Mouse (Mus musculus) midbrain, embryonic 12.5 days (tissue): ENCODE measurements around the gene Trim17. TPM values are rescaled to one million over a fixed set of nuclear protein-coding genes. Genes with fewer than 3 reads are reported as not detected.
"Not testable (repeated sequence)": the region's sequence is repeated elsewhere in the genome, so short reads cannot be mapped to it uniquely, and the experiment has no call there.

Experiments used
- ATAC-seq: fragments of 200-750 bp; cut with Nextera tagmentation; 2 replicates; pipeline ENCODE4 v1.8.0; 2017; ENCODE audit warnings: low read depth, moderate TSS enrichment, moderate library complexity; ENCODE audit not compliant: low FRiP score
- H3K27ac ChIP-seq: fragments of 300-500 bp; sonication (generic); replicated peaks from 2 replicates; pipeline ENCODE4 v1.5.1; 2016; ENCODE audit warnings: mild to moderate bottlenecking
- H3K27me3 ChIP-seq: fragments of 300-500 bp; sonication (generic); 2 replicates; pipeline ENCODE4 v1.6.1; 2016; ENCODE audit warnings: mild to moderate bottlenecking
- H3K36me3 ChIP-seq: fragments of 300-500 bp; sonication (generic); 2 replicates; pipeline ENCODE4 v1.6.1; 2016
- H3K4me1 ChIP-seq: fragments of 300-500 bp; sonication (generic); 2 replicates; pipeline ENCODE4 v1.6.1; 2016
- H3K4me2 ChIP-seq: fragments of 300-500 bp; sonication (generic); replicated peaks from 2 replicates; pipeline ENCODE4 v1.6.1; 2016; ENCODE audit warnings: mild to moderate bottlenecking, moderate library complexity
- H3K4me3 ChIP-seq: fragments of 300-500 bp; sonication (generic); 2 replicates; pipeline ENCODE4 v1.5.1; 2016; ENCODE audit warnings: mild to moderate bottlenecking
- H3K9ac ChIP-seq: fragments of 300-500 bp; sonication (generic); replicated peaks from 2 replicates; pipeline ENCODE4 v1.6.1; 2016; ENCODE audit warnings: mild to moderate bottlenecking, moderate library complexity
- H3K9me3 ChIP-seq: fragments of 300-500 bp; sonication (generic); 2 replicates; pipeline ENCODE4 v1.6.1; 2016; ENCODE audit warnings: mild to moderate bottlenecking
- WGBS: fragments of 180-500 bp; shearing (Covaris S2); methylation state at CpG from one replicate; pipeline ENCODE4 v1.1.7; 2016; 5-methylcytosine and 5-hydroxymethylcytosine counted together
- polyA plus RNA-seq: library from polyadenylated mRNA; unstranded; fragments of >200 nt; fragmentation: Nextera tagmentation; extraction: Ambion mirVana; gene quantifications from 2 replicates; pipeline ENCODE4 v1.2.1, GENCODE M21; 2016

Gene Trim17
- polyA plus RNA-seq, 1 experiment from 2014 or later = 0.64 TPM

GRCm38 (mm10) chr11:58948542-58949479 lies 5.7 kb upstream of the Trim17 start, which contains the start of gene Hist3h2ba:
Hist3h2ba (plus strand) TSS chr11:58948920.
- Histone ChIP-seq H3K4me3 (peak within 1 kb of the TSS; percentile 68), H3K4me2 (peak within 1 kb of the TSS; percentile 58), H3K9me3 (no peaks in the 10 kb centered on the region), H3K27ac (peak within 1 kb of the TSS; percentile 99), H3K27me3 (no peaks in the 10 kb centered on the region; the same call in 1 of the 2 replicates), H3K9ac (peak within 1 kb of the TSS; percentile 97), H3K4me1 (peaks cover 26% of the 10 kb centered on the region), H3K36me3 (no peaks in the 10 kb centered on the region)
- peak; percentile 89 for ATAC-seq
- under 1% methylated on average over 42 of the region's 48 CpGs for WGBS

GRCm38 (mm10) chr11:58949480-58950431 lies 4.7 kb upstream of the Trim17 start:
- WGBS = 4% methylated on average over 20 of the region's 20 CpGs
- Histone ChIP-seq H3K36me3 (no peaks in the 10 kb centered on the region), H3K4me3 (peak overlapping the region; percentile 68), H3K27ac (peak overlapping the region; percentile 99), H3K4me1 (peaks cover 26% of the 10 kb centered on the region), H3K9me3 (no peaks in the 10 kb centered on the region), H3K9ac (peak overlapping the region; percentile 97), H3K27me3 (no peaks in the 10 kb centered on the region), H3K4me2 (peak overlapping the region; percentile 58)
- peak; percentile 53 for ATAC-seq

- Histone ChIP-seq H3K4me2 (peak overlapping the region; percentile 58), H3K9ac (no peak overlapping the region)
These were observed 3.3 kb upstream of the Trim17 start for GRCm38 (mm10) chr11:58951210-58951609.

GRCm38 (mm10) chr11:58953351-58954169 lies 925 bp upstream of the Trim17 start:
- Histone ChIP-seq H3K4me1 (peaks cover 45% of the 10 kb centered on the region), H3K27ac (peak overlapping the region; percentile 99), H3K9me3 (no peaks in the 10 kb centered on the region), H3K36me3 (0 out of 2 replicates have a peak, but pooled peaks cover 10% of the 10 kb centered on the region), H3K4me2 (peak overlapping the region; percentile 94), H3K9ac (peak overlapping the region; percentile 94), H3K27me3 (peaks cover 10% of the 10 kb centered on the region), H3K4me3 (peak overlapping the region; percentile 58)
- WGBS = 1% methylated on average over 33 of the region's 33 CpGs
- ATAC-seq = peak; percentile 8

More at GRCm38 (mm10) chr11:58951210-58951609, 3.3 kb upstream of the Trim17 start:
- Histone ChIP-seq H3K27me3 (no peaks in the 10 kb centered on the region), H3K36me3 (no peaks in the 10 kb centered on the region), H3K4me1 (peaks cover 31% of the 10 kb centered on the region), H3K9me3 (no peaks in the 10 kb centered on the region), H3K27ac (peak overlapping the region; percentile 99), H3K4me3 (no peak overlapping the region)
- ATAC-seq = no peak
- WGBS = 65% methylated on average over 5 of the region's 5 CpGs

- WGBS = 0% methylated on average over 17 of the region's 17 CpGs
- Histone ChIP-seq H3K36me3 (0 out of 2 replicates have a peak, but pooled peaks cover 10% of the 10 kb centered on the region), H3K27ac (peak overlapping the region; percentile 99), H3K4me3 (peak overlapping the region; percentile 58), H3K4me1 (peaks cover 48% of the 10 kb centered on the region), H3K4me2 (peak overlapping the region; percentile 94), H3K9ac (peak overlapping the region; percentile 94)
- ATAC-seq = peak; percentile 50
- H3K9me3 ChIP-seq, H3K27me3 ChIP-seq: not testable (repeated sequence)
These were observed 390 bp upstream of the Trim17 start for GRCm38 (mm10) chr11:58954170-58954419.

GRCm38 (mm10) chr11:58955143-58955867 lies 820 bp downstream of the Trim17 start:
- WGBS = under 1% methylated on average over 20 of the region's 20 CpGs
- Histone ChIP-seq H3K27ac (peak overlapping the region; percentile 99), H3K4me3 (peak overlapping the region; percentile 58), H3K27me3 (peaks cover 10% of the 10 kb centered on the region), H3K9me3 (no peaks in the 10 kb centered on the region), H3K36me3 (0 out of 2 replicates have a peak, but pooled peaks cover 10% of the 10 kb centered on the region), H3K9ac (peak overlapping the region; percentile 89), H3K4me2 (peak overlapping the region; percentile 94), H3K4me1 (peaks cover 49% of the 10 kb centered on the region)
- 0 out of 2 replicates have a peak, but pooled peaks have one; percentile 2 for ATAC-seq

- H3K9me3 ChIP-seq = no peaks in the 10 kb centered on the region
- H3K4me2 ChIP-seq = peak overlapping the region; percentile 94
- no peak for ATAC-seq
- H3K27ac ChIP-seq = peak overlapping the region; percentile 99; the same call in 1 of the 2 replicates
- WGBS = 31% methylated on average over 8 of the region's 8 CpGs
- H3K4me3 ChIP-seq = peak overlapping the region; percentile 58
- peak overlapping the region; percentile 89 for H3K9ac ChIP-seq
- peaks cover 46% of the 10 kb centered on the region for H3K4me1 ChIP-seq
- peaks cover 10% of the 10 kb centered on the region for H3K27me3 ChIP-seq
- H3K36me3 ChIP-seq = 0 out of 2 replicates have a peak, but pooled peaks cover 10% of the 10 kb centered on the region
These were observed 1.4 kb downstream of the Trim17 start for GRCm38 (mm10) chr11:58955868-58956257.

GRCm38 (mm10) chr11:58957226-58957914 lies 2.9 kb downstream of the Trim17 start:
- WGBS = 91% methylated on average over 5 of the region's 5 CpGs
- peaks cover 40% of the 10 kb centered on the region for H3K4me1 ChIP-seq
- H3K27ac ChIP-seq = no peak overlapping the region
- peak overlapping the region; percentile 89; the same call in 1 of the 2 replicates for H3K9ac ChIP-seq
- H3K36me3 ChIP-seq = 0 out of 2 replicates have a peak, but pooled peaks cover 10% of the 10 kb centered on the region
- peaks cover 20% of the 10 kb centered on the region for H3K27me3 ChIP-seq
- ATAC-seq = no peak
- peak overlapping the region; percentile 94 for H3K4me2 ChIP-seq
- H3K9me3 ChIP-seq = no peaks in the 10 kb centered on the region
- H3K4me3 ChIP-seq = peak overlapping the region; percentile 58

- H3K4me2 ChIP-seq = no peak overlapping the region
- peaks cover 34% of the 10 kb centered on the region for H3K4me1 ChIP-seq
- no peak overlapping the region for H3K27ac ChIP-seq
- H3K9ac ChIP-seq = 0 out of 2 replicates have a peak overlapping the region, but pooled peaks have one; percentile 4
- H3K9me3 ChIP-seq = no peaks in the 10 kb centered on the region
- 84% methylated on average over 6 of the region's 6 CpGs for WGBS
- peaks cover 29% of the 10 kb centered on the region for H3K27me3 ChIP-seq
- 0 out of 2 replicates have a peak, but pooled peaks cover 10% of the 10 kb centered on the region for H3K36me3 ChIP-seq
- ATAC-seq = no peak
- H3K4me3 ChIP-seq = peak overlapping the region; percentile 6; the same call in 1 of the 2 replicates
These were observed 4.1 kb downstream of the Trim17 start for GRCm38 (mm10) chr11:58958536-58958935.
